Mouse (Mus musculus): Measurements from ENCODE around the gene Itpripl2.

Itpripl2 gene

DNA sequence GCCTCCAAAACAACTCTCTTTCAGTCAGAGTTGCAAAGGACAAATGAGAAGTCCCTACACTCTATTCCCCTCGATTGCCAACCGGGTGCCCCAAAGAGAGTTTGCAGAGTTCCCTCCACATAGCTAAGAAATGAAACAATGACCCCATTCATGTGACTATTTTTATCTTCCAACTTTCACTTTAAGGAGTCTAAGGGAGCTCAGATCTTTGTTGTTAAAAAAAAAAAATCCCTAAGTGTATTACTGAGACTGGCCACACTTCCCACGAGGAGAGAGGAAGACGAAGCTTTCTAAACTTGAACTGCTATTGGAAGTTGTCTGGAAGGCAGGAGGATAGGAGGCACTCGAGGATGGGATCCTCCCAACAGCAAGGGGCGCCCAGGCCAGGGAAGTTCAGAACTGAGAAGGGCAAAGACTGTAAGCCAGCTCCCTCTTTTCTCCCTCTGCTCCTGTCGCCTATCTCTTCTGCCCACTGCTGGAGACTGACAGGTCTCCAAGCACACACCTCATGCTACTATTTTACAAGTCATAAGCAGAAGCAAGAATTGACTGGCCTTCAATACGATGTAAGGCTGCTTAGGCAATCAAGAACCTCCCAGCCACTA is 3.6 kb downstream of the Itpripl2 start:
- no peak for DNase-seq (ENCODE audit: low read depth, low spot score)

DNA sequence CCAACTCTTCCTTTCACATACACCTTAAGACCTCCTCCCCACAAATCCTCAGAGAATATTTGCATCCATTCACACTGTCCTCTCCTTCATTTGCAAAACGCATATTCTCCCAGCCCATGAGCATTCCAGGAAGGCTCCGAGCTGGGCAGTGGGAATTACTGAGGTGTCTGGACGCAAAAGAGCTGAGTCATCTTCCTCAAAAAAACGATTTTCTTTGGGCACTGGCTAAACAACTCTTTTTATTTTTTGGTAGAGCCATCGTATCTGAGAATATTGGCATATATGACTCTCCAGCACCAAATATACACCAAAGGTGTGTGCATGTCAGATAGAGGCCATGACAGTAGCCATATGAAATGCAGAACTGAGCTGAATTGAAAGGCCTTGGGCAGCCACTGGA is 4.9 kb downstream of the Itpripl2 start:
- no peak for DNase-seq (ENCODE audit: low read depth, low spot score)

DNA sequence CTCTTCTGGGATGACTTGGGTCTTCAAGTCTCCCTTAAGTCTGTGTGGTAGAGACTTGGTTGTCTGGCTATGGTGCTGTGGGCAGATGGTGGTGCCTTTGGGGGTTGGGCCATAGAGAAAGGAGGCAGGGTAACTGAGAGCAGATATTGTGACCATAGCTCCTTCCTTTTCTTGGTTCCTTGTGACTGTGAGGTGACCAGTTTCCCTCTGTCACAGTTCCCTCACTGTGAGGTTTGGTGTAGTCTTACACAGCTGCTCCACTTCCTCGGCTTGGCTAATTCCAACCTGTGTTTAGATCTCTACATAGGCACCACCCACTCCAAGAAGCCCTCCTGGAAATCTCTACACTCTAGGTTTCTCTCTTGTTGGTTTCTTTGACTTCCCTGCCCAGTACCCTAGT is 7.8 kb downstream of the Itpripl2 start:
- DNase-seq (ENCODE audit: low read depth, low spot score), result no peak

DNA sequence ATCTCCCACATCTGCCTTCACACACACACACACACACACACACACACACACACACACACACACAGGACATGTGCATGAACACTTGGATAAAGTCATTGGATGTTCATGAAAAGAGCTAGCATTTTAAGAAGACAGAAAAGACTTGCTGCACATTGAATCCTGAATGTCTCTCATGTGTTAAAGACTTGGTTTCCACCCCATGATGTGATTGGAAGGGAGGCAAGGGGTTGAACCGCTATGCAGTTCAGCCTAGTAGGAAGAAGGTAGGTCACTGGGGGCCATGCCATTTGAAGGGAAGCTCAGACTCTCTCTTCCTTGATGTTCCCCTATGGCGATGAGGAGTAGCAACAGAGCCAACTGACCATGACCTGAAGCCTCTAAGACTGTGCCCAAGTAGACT is 9.8 kb downstream of the Itpripl2 start:
- no peak for DNase-seq (ENCODE audit: low read depth, low spot score)

GRCm38 (mm10) chr7:118481047-118481810 is 10.5 kb downstream of the Itpripl2 start:
- no peak for DNase-seq (ENCODE audit: low read depth, low spot score)

GRCm38 (mm10) chr7:118480160-118480709 is 11.5 kb downstream of the Itpripl2 start:
- no peak for DNase-seq (ENCODE audit: low read depth, low spot score)

- no peak for DNase-seq (ENCODE audit: low read depth, low spot score)
These were observed 12.9 kb downstream of the Itpripl2 start for GRCm38 (mm10) chr7:118478835-118479312.

DNA sequence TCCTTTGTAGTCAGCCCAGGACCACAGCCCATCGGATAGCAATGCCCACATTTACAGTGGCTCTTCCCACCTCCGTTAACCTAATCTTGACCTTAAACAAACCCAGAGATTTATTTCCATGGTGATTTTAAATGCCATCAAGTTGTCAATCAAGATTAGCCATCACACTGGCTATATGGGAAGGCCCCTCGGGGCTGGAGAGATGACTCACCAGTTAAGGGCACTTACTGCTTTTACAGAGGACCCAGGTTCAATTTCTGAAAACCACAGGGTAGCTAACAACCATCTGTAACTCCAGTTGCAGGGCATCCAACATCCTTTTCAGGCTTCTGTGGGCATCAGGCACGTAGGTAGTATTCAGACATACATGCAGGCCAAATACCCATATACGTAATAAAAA is 15.3 kb downstream of the Itpripl2 start:
- no peak for DNase-seq (ENCODE audit: low read depth, low spot score)

DNA sequence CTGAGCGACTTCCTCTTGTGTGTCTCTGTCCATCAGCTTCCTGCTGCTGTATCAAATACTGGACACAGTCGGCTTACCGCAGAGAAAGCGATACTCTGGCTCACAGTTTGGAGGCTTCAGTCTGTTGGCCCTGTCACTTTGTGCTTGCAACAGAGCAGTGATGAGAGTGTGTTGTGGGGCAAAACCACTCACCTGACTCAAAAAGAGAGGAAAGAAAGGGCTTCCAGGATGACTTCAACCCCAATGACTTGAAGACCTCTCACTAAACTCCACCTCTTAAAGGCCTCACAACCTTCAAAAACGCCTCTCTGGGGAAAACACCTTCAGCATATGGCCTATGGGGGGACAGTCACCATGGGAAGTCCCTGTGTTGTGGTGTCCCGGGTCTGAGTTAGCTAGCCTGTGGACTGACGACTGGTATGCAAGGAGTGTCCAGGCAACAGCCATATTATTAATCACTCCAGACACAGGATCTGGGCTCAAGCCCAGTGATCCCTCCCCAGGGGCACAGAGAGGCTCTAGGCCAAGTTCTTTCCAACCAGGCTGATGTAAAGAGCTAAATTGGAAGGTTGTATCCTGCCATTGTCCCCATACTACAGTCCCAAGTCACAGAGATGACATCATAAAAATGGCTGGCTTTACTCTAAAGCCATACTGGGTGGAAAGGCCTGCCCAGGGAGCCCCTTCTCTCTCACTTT is 16.6 kb downstream of the Itpripl2 start:
- DNase-seq (ENCODE audit: low read depth, low spot score), result no peak

DNA sequence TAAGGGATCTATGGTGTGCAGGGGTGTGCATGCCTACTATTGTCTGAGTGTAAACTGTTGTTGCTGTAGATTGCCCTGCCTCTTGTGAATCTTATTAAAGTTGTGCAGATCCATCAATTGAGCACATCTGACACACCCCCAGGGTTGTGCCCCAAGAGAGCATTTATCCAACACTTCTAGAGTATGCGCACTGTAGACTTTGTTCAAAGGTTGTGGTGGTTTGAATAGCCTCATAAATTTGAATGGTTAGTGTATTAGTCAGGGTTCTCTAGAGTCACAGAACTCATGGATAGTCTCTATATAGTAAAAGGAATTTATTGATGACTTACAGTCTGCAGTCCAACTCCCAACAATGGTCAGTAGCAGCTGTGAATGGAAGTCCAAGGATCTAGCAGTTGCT is 18.9 kb downstream of the Itpripl2 start:
- DNase-seq (ENCODE audit: low read depth, low spot score), result no peak

DNA sequence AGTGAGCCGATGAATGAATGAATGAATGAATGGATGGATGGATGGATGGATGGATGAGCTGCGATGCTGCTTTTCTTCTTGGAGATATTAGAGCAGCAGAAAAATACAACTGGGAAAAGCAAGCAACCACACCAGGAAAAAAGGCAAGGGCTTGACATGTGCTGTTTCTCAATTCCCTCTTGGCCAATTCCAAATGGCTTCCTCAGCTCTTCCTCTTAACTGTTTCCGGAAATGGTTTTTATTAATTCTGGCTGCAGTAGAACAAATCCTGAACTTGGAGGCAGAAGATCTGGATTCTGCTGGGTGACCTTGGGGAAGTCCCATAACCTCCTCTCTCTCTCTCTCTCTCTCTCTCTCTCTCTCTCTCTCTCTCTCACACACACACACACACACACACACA is 23.7 kb downstream of the Itpripl2 start:
- no peak for DNase-seq (ENCODE audit: low read depth, low spot score)

DNA sequence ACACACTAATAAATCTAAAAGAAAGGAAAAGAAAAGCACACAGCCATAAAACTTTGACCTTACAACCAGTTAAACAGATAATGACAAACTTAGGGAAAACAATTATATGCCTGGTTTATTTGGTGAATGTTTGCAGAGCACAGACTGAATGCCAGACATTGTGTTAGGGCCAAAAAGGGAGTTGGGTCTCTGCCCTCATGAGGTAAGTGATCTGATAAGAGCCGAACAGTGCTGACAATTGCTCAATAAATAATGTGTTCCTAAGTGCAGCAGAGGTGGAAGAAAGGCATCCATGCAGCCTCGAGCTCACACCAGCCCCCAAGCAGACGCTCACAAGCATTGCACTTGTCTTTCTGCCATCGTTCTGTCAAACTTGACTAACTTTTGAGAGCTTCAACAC is 27.3 kb downstream of the Itpripl2 start:
- no peak for DNase-seq (ENCODE audit: low read depth, low spot score)

DNA sequence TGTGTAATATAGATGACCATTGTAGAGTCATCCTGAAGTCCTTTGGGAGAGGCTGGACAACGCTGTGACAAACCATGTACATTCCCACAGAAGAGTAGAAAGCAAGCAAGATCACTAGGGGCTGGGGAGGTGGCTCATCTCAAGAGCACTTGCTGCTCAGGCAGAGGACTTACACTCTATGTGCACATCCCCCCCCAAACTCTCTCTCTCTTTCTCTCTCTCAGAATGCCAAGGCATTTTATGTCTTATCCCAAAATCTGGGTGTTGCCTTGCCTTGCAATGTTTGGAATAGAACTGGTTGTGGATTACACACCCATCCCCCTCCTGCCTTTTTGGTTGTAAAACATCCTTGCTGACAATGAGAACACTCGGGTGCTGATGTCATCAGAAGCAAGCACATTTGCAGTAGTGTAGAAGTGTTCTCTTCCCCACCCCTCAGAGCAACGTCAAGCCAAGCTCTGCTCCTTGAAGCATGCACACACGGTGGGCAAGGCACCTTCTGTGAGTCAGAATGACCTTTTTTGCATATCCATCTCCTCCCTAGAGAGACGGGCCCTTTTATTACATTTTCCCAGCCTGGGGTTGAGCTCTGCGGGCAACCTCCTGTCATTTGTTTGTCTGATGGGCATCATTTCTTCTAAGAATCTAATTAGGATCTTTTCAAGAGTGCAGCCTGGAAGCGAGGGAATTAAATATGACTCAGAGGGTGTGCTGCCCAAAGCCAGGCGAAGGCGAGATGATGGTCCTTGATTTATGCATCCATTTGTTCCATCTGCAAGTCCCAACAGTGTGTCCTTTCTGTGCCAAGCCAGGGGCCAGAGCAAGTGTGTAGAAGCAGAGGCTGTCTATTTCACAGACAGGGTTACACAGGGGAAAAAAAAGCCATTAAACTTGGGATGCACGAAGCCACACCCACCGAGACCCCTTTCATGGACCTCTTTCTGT is 28.7 kb downstream of the Itpripl2 start:
- DNase-seq (ENCODE audit: low read depth, low spot score), result no peak

DNA sequence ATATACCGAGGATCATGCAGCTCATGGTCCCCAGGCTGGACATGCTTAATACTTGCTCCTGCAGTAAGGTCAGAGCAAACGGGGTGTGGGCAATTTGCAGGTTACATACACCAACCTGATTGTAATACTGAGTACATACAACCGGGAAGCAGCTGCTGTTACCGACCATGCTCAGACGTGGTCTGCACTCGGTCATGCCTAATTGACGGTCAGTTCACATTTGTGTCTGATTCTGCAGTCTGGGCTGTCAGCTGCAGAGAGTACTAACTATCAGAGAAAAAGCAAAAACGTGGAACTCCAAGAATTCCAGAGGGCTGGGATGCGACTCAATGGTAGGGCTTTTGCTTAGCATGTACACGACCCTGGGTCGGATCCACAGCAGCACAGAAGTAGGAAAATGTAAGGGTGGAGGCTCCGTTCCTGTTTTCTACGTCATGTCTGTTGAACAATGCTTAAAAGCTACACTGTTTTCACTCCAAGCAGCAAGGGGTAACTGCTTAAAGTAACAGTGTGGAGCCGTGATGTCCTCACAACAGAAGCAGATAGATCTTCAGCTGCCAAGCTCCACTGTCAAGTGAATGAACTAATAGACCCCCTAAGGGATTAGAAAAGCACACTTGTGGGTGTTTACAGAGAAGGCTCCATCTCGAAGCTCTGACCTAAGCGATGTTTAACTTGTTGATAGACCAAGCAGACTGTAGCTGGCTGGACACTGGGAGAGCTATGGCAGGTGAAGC is 30.2 kb downstream of the Itpripl2 start:
- no peak for DNase-seq (ENCODE audit: low read depth, low spot score)

DNA sequence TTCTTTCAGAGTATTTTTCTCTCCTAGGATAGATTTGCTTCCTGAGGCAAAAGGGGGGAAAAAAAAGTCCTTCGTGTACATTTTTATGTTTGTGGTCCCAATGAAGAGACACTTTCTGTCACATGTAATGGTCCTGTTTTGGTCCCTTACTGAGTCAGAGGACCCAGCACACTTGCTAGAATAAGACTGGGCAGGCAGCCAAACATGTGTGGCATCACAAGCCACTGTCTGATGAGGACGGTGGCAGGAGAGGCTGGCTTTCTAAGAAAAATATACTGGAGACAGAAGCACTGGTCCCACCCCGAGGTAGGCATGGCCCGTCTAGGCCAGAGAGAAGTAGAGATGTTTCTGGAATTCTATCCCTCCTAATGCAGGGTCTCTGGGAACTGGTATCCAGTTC is 38.1 kb downstream of the Itpripl2 start:
- no peak for DNase-seq (ENCODE audit: low read depth, low spot score)

DNA sequence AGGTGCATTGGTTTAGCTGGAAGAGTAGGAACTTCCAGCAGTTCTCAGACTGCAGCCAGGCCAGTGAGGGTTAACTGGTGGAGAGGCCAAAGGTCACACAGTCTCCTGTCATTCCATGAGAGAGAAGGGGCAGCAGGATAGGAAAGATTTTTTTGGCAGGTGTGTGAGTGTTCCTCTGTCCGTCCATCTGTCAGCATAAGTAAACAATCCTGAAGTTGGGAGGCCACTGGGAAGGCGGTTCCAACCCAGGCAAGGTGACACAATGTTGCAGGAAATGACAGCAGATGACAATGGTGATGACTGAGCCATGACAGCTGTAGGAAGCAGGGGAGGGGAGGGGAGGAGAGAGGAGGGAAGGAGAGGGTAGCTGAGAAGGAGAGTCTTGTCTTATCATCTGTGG is 38.8 kb downstream of the Itpripl2 start:
- DNase-seq (ENCODE audit: low read depth, low spot score), result no peak

DNA sequence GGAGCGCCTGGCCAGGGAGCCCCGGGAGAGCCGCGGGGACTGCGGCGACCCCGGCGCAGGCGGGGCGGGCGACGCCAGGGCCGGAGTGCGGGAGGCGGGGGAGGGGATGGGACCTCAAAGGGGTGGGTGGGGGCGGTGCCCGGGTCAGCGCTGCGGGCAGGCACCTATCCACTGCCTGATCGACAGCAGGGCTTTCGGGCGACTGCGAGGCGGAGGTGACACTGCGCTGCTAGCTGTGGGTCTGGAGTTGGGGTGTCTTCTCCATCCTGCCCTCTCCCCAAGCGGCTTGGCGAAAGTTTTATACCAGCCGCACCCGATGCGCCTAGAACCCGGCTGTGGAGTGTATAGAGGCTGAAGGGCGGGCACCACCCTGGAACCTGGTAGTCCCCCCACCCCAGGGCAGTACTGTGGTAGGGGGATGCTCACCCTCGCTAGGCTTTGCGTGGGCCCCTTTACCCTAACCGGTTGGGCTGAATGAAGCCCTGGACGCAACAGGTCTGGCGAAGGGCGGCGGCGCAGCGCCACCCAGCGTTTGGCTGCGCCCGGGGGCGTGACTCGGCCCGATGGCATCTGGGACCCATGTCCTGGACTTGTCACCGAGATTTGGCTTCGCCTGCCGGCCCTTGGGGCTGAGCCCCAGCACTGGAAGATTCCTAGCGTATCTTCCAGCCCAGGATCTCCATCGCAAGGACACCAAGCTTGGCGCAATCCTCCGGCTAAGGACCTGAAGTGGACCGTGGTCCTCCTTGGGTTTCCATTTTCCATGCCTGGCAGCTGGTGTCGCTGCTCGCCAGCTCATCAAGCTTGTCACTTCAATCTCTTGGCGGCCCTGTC is 43.4 kb downstream of the Itpripl2 start, which contains the start of gene Syt17:
Gene Syt17, minus strand, starts transcription at position 89 of the 834 bp plus-strand sequence.
- DNase-seq (ENCODE audit: low read depth, low spot score), result no peak

DNA sequence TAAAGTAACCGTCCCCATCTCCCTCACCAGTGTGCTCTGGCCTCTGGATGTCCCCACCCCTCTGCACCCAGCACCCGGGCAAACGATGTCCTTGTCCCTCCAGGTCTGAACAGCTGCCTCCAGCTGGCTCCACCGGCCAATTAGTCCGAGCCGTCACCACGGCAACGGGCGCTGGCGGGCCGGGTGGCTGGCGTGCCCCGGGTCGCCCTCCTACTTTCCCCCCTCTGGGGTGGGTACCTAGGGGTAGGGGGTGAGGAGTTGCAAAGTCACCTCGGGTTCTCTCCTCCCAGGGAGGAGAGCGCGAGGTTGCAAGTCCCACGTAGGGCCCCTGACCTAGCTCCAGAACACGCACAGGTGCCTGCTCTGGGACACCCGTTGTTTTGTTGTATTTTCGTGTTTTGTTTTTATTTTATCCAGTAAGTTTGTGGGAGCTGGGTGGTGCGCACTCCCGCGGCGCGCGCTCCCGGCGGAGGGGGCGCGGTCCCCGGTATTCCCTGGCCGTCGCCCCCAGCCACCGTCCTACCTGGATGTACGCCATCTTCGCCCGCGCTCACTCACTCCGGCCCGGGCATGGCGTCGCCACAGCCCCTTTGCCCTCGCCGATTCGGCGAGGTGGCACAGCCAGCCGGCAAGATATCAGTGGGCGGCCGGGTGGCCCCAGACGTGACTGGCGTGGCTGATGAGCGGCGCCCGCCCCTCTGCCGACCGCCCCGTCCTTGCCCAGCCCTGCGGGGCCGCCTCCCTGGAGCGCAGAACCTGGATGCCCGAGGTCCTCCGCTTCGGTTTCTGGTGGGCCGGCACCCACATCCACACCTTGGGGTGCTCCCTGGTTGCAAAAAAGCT is 44.3 kb downstream of the Itpripl2 start:
- DNase-seq (ENCODE audit: low read depth, low spot score), result no peak

Data from WW6 (cell line).